Mouse (Mus musculus) small intestine, adult 2 months (tissue): ENCODE measurements around the gene Trank1.

Experiments
- CTCF ChIP-seq: fragments of 200-500 bp; IDR thresholded peaks from 2 replicates; pipeline ENCODE4 v1.5.1; 2012; ENCODE audit warnings: low read depth, mild to moderate bottlenecking, control low read depth, inconsistent platforms, low read length, moderate library complexity, mixed read lengths; ENCODE audit not compliant: insufficient replicate concordance, insufficient read length; ENCODE audit errors: extremely low read depth
- POLR2A ChIP-seq: fragments of 200-500 bp; IDR thresholded peaks from 2 replicates; pipeline ENCODE4 v1.6.1; 2012; ENCODE audit warnings: low read depth, mild to moderate bottlenecking, control low read depth, inconsistent platforms, low read length, moderate library complexity

- TF ChIP-seq CTCF (no peak), POLR2A (no peak)
These were observed 5.4 kb upstream of the Trank1 start for GRCm38 (mm10) chr9:111306142-111306541.
